Mouse (Mus musculus) brain, embryonic 18.5 days (tissue): Measurements from ENCODE around the gene Slc7a14.

Experiments
- DNase-seq: peaks from one replicate; pipeline ENCODE4 v3.0.0-alpha.2; 2012; ENCODE audit warnings: low read depth, low spot score

Gene Slc7a14

GRCm38 (mm10) chr3:31209001-31209400 is 101.2 kb downstream of the Slc7a14 start:
- DNase-seq: no peak

GRCm38 (mm10) chr3:31208458-31208994 is 101.7 kb downstream of the Slc7a14 start:
- no peak for DNase-seq

GRCm38 (mm10) chr3:31208046-31208445 is 102.1 kb downstream of the Slc7a14 start:
- DNase-seq: no peak

- DNase-seq: no peak
Measured at GRCm38 (mm10) chr3:31205167-31205566, 105.0 kb downstream of the Slc7a14 start.

- DNase-seq: no peak
Measured at GRCm38 (mm10) chr3:31203947-31204346, 106.2 kb downstream of the Slc7a14 start.

- no peak for DNase-seq
Measured at GRCm38 (mm10) chr3:31199162-31199877, 110.9 kb downstream of the Slc7a14 start.

- DNase-seq: no peak
Measured at GRCm38 (mm10) chr3:31191402-31191801, 118.8 kb downstream of the Slc7a14 start.

- DNase-seq: no peak
Measured at GRCm38 (mm10) chr3:31190342-31190741, 119.8 kb downstream of the Slc7a14 start.

DNA sequence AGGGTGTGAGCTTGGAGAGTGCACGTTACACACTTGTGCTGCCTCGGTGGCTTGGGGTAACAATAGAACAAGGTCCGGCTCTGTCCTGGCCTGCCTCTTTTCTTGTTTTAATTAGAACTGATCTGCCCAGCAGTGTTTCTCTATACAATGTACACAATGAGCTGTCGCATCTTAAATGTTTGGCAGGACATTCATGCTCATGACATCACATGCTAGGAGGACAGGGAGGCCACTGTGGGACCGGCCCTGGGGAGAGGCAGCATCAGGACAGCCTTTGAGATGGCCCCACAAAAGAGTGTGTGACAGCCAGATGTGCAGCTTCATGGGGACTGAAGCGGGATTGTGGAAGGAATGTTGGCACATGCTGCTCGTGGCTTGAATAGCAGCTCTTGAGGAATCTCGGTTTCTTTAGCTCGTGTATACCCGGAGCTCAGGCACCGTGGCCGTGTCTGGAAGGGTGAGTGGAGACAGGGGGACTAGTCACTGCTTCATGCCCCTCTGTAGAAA is 143.8 kb downstream of the Slc7a14 start:
- no peak for DNase-seq

GRCm38 (mm10) chr3:31165803-31166202 is 144.4 kb downstream of the Slc7a14 start:
- DNase-seq: no peak

DNA sequence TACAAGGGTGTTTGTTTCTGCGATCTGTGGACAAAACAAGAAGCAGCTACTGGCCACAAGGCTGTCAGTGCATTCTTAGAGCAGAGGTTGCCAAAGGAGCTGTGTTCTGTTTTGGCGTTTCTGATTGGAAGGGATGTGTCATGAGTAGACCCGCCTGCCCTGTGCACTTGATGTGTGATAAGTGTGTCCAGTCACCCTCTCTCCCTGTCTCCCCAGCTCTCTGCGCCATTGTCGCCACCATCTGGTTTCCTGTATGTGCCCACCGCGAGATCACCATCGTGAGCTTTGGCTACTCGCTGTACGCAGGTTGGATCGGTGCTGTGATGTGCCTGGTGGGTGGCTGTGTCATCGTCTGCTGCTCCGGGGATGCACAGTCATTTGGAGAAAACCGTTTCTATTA is 147.3 kb downstream of the Slc7a14 start:
- no peak for DNase-seq

- no peak for DNase-seq
Measured at GRCm38 (mm10) chr3:31161336-31161735, 148.8 kb downstream of the Slc7a14 start.

GRCm38 (mm10) chr3:31160046-31160445 is 150.1 kb downstream of the Slc7a14 start:
- no peak for DNase-seq

DNA sequence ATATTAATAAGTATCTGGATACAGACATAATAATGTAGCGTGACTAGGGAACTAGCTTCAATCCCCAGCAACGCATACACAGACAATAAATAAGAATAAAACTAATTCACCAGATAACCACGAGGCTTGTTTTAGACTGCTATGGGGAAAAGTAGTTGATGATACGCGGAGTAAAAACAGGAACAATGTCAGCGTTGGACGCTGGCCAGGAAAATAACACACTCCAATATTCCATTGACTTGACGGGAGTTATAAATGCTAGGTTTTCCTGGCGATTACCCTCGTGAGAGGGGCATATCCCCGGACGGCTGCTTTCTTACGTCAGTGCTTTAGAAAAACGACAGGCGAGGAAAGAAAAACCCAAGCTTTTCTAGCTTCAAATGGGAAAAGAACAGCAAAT is 152.4 kb downstream of the Slc7a14 start:
- DNase-seq: no peak

- no peak for DNase-seq
Measured at GRCm38 (mm10) chr3:31156126-31156525, 154.1 kb downstream of the Slc7a14 start.
